Mouse (Mus musculus) right cerebral cortex, postnatal 14 days (tissue): ENCODE measurements around the gene Gtf3c1.
A peak's percentile ranks its signal among the peaks of the same experiment; 100 is the strongest.
"Not testable (repeated sequence)": the region's sequence is repeated elsewhere in the genome, so short reads cannot be mapped to it uniquely, and the experiment has no call there.

Experiments
- DNase-seq: peaks from one replicate; pipeline ENCODE4 v3.0.0; 2022

The Gtf3c1 gene

DNA sequence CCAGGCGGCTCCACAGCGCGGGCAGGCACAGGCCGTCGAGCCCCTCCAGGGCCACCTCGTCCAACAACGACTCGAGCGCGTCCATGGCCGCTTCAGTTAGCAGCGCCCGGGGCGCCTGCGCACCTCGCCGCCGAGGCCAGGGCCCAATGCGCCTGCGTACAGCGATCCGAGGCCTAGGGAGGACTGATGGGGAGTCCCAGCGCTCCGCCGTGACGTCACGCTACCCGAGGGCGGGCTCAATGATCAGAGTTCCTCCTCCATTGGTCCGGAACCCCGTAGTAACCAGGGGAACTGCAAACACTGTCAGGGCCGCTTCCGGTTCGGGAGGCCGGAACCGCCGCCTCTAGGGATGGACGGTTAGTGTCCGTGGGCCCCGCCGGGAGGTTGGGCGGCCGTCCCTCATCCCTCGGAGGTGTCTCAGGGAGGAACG lies at the start of gene Gtf3c1, which contains the start of gene D430042O09Rik:
Gene Gtf3c1 (minus strand): TSS at position 188 of the 430 bp plus-strand sequence.
Gene D430042O09Rik (plus strand): TSS at position 296 of the 430 bp plus-strand sequence.
- DNase-seq: peak; percentile 100

DNA sequence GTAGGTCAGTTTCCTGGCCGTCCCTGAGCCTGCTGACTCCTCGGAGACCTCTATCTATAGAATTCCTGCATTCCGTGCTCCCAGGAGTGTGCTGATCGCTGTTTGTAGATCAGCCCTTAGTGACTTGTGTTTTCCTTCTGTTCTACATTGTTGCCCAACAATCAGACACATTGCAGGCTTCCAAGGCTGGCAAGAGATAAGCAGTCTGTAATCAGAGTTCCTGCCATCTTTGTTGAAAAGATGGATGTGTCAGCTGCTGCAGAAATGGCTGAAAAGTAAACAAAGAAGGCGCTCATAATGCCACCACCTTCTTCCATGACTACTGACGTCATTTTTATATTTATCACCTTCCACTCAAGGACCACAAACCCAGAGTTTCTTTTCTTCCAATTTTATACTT lies 49.2 kb upstream of the Gtf3c1 start:
- no peak for DNase-seq

- DNase-seq: no peak
Measured at GRCm38 (mm10) chr7:125753326-125753715, 45.7 kb upstream of the Gtf3c1 start.

DNA sequence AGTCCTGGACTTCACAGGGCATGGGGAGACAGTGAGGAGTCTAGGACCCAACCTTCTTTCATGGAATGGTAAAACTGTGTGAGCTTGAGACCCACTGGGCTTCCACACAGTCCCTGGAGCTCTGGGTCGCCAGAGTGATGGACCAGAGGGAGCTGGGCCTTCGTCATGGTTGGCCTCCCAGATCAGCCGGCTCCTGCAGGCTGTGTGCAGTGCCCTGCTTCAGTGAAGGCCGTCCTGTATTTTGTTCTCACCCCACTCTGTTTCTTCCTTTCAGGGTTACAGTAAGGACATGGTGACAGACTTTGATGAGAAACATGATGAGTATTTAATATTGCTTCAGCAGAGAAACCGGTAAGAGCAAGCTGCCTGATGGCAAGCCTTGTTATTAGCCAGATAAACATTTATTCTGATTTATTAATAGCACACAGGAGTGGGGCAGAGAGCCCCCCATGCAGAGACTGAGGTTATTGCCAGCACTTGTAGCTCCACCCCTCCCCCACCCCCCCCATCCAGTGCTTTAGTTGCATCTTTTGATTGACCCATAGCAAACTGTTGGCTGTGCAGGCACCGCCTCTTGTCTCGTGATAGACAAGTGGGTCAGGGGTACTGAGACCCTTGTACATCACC lies 45.2 kb upstream of the Gtf3c1 start:
- DNase-seq: no peak

- no peak for DNase-seq
Measured at GRCm38 (mm10) chr7:125748186-125748585, 40.6 kb upstream of the Gtf3c1 start.

DNA sequence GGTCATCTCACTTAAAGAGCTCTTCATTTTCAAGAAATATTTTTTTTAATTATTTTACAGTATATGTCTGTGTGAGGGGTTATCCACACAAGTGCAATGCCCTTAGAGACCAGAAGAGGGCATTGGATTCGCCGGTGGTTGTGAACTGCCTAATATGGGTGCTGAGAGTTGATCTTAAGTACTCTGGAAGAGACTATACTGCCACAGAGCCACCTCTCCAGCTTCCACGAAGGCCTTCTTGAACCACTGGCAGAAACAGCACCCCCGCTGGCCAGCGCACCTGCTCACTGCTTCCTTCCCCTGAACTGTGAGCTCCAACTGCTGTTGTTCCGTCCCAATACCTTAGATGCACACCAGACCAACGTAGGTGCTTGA lies 39.7 kb upstream of the Gtf3c1 start:
- DNase-seq: no peak

- DNase-seq: no peak
Measured at GRCm38 (mm10) chr7:125746621-125747315, 39.2 kb upstream of the Gtf3c1 start.

GRCm38 (mm10) chr7:125744774-125745173 lies 37.2 kb upstream of the Gtf3c1 start:
- DNase-seq: no peak

GRCm38 (mm10) chr7:125741271-125741703 lies 33.7 kb upstream of the Gtf3c1 start:
- no peak for DNase-seq

DNA sequence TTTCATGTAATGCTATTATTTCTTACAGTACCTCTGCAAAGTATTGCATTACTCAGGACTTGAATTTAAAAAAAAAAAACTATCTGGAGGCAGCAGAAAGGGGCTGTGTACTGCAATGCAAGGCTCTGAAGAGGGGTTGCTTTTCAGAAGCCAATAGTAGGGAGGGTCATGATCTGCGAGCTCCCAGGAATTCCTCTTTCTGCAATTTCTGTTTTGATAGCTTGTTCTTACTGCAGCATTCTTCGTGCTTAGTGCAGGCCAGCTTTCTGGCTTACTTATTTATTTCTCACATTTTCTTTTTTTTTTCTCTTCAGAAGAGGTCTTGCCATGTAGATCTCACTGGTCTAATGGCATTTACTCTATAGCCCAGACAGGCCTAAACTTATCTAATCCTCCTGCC lies 32.9 kb upstream of the Gtf3c1 start:
- no peak for DNase-seq

- DNase-seq: no peak
Measured at GRCm38 (mm10) chr7:125736366-125737015, 28.9 kb upstream of the Gtf3c1 start.

DNA sequence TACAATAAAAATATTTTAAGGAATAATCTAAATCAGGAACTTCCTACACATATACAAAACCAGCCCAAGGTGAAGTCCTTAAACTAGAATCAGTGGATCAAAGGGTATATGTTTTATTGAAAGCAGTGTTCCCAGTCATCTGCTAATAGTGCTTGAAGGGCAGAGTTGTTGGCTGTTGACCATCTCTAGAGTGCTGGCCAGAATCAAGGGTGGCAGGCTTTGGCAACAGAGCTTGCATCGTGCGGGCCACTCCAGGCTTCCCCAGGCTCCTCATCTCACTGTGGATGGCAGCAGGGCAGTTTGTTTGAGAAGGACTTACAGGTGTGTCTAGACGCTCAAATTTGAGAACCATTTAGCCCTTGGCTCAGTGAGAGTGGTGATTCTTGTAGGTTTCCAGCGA lies 26.2 kb upstream of the Gtf3c1 start:
- no peak for DNase-seq

- no peak for DNase-seq
Measured at GRCm38 (mm10) chr7:125731679-125732078, 24.1 kb upstream of the Gtf3c1 start.

- no peak for DNase-seq
Measured at GRCm38 (mm10) chr7:125723189-125723972, 15.8 kb upstream of the Gtf3c1 start.

- no peak for DNase-seq
Measured at GRCm38 (mm10) chr7:125722127-125722526, 14.5 kb upstream of the Gtf3c1 start.

DNA sequence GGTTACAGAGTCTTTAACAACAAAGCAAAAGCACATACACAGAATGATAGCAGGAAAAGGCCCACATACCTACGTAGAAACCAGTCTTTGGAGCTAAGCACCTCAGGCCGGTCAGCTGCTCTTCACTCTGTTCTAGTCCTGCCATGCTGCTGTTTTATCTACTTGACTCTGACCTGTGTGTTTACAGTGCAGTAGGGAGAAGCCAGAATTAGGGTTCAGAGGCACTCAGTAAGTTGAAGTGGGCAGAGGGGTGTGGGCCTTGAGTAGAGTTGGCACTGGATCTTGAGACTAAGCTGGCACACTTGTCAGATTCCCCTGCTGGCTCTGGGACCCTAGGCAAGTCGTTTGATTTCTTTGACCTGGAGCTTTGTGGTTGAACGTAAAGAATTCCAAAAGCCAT lies 13.5 kb upstream of the Gtf3c1 start:
- DNase-seq: no peak

- DNase-seq: no peak
Measured at GRCm38 (mm10) chr7:125720370-125720769, 12.8 kb upstream of the Gtf3c1 start.

DNA sequence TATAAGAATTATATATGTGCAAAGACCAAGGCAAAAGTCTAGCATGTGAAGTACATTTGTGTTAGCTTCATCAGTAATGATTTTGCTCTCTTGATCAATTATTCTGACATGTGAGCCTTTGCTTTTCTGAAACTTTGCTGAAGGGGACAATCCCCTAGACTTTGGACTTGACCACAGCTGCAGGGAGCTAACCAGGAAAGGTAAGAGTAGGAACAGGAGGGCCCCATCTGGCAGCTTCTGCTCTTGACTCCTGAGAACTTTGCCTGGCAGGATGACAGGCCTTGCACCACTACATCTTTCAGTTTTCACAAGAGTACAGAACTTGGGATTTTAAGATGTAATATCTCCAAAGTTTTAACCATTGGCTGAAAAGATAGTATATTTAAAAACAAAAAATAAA lies 10.0 kb upstream of the Gtf3c1 start:
- DNase-seq: no peak

GRCm38 (mm10) chr7:125716724-125717123 lies 9.1 kb upstream of the Gtf3c1 start:
- DNase-seq: no peak

DNA sequence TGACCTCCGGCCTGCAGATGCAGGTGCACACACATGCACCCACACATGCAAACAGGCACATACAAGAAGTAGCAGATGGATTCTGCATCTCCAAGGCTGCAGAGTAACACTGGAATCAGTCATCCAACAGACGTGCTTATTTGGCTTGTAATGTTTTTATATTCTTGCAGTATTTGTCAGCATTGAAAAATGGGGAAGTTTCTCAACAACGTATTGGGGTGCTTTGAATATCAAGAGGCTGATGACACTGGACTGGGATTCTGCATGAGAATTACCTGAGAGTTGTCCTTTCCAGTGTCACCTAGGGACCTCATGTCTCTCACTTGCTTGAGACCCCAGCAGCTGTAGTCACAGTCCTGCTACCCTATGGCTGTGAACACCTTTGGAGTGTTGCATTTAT lies 7.2 kb upstream of the Gtf3c1 start:
- DNase-seq: no peak

GRCm38 (mm10) chr7:125713542-125714055 lies 6.0 kb upstream of the Gtf3c1 start:
- not testable (repeated sequence) for DNase-seq

DNA sequence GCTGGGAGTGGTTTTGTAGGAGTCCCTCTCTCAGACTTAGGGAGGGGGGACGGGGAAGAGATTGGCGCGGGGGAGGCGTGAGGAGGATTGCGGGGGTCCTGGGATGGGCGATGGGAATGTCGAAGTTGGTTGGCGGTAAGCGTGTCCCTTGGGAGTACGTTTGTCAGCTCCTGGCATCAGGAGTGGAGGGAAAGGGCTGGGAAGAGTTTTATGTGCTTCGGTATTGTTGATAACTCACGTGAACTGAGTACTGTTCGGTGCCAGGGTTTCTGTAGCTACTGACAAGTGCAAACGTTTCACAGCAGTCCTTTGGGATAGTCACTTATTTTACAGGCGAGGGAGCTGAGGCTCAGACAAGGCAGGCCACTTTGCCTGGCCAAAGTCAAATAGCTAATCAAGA lies 520 bp upstream of the Gtf3c1 start:
- DNase-seq: no peak

DNA sequence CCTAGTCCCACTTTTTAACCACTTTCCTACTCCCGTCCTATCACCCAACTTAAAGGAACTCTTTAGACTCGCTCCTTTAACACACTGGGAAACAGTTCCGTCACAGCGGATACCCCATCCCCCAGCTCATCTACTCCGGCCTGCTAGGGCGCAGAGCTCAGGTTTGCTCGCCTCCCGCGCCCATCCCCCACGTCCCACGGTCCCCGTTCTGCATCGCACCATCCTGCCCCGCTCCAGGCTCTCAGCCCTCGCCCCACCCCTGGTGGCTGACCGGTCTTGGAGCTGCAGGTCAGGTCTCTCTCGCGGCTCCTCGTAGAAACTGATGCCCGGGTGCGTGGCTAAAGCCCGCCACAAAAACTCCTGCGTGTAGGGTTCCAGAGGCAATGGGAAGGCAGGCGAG lies 394 bp downstream of the Gtf3c1 start:
- DNase-seq: peak; percentile 57
